8 mouse cellular contexts compared by ENCODE assay signal in the genomic region with DNA sequence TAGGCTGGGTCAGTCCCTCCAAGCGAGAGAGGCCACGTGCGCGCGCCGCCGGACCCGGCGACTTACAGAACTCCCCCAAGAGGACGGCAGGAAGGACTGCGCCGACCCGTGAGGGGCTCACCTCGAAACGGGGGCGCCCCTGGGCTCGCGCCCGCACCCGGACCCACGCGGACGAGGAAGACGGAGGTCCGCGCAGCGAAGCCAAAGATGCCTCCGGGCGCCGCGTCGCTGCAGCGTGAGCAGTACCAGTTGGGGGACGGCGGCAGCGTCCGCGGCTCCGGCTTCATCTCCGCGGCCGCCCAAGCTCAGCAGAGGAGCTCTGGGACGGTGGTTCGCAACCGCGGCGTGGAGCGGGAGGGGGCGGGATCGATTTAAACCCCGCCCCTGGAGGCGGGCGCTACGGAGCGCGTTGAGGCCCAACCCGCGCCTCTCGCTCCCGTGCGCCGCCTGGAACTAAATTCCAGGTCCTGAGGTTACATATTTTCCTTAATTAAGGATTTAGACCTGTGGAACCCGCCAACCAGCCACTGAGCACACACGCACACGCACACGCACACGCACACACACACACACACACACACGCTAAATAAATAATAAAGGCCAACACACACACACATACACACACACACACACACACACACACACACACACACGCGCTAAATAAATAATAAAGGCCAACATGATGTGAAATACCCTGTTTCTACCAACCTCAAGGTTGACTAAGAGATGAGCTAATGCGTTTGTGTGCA. TPM values are rescaled to one million over a fixed set of nuclear protein-coding genes. Genes with fewer than 3 reads are reported as not detected.
DNase-seq lines count a peak whose midpoint lies in the region; ATAC-seq and TF ChIP-seq lines count a peak whose summit lies in the region.

TSS of gene Gemin5 (minus strand) at position 373 of the 749 bp plus-strand sequence.

- H3K27me3 ChIP-seq in hindbrain, embryonic 16.5 days (replicated peaks; ENCODE audit: control insufficient read depth, insufficient read depth, low read length): no peaks in the 10 kb centered on the region

- 2% methylated on average over 57 of the region's 71 CpGs for WGBS in hindbrain, embryonic 16.5 days
- WGBS in macrophage (ENCODE audit: missing documents): under 1% methylated on average over 64 of the region's 71 CpGs

- H3K4me1 ChIP-seq in hindbrain, embryonic 16.5 days (ENCODE audit: control insufficient read depth, insufficient read depth, low read depth, low read length): peaks cover 17% of the 10 kb centered on the region

- peak within 1 kb of the TSS; percentile 83 for H3K9ac ChIP-seq in hindbrain, embryonic 16.5 days (ENCODE audit: low read depth, low read length)

- intact Hi-C loops in left cerebral cortex, adult 2 months (cut with DNase I): no loop called here

- peak; percentile 95 for DNase-seq in ZHBTc4 (ENCODE audit: low read depth, low spot score)
- DNase-seq in cerebellum, postnatal 4 days (ENCODE audit: low spot score in 2 of 2): peak; percentile 76 to 92
- peak; percentile 79 for DNase-seq in gastrocnemius, adult 18-20 months (ENCODE audit: low spot score)
- peak; percentile 86 to 87 for DNase-seq in left cerebral cortex, adult 2 months (ENCODE audit: extremely low spot score in 1 of 2, low spot score in 2 of 2)
- DNase-seq in retina, postnatal 7 days (ENCODE audit: low read depth, low spot score): peak; percentile 73
- peak; percentile 68 to 80 for DNase-seq in urinary bladder, adult 18-20 months (ENCODE audit: low spot score in 2 of 2)

- H3K4me3 ChIP-seq in hindbrain, embryonic 16.5 days (ENCODE audit: low read length): peak within 1 kb of the TSS; percentile 98
- peak within 1 kb of the TSS; percentile 98 for H3K4me3 ChIP-seq in left cerebral cortex, adult 2 months
- H3K4me3 ChIP-seq in macrophage (ENCODE audit: inconsistent target): peak within 1 kb of the TSS; percentile 53

- TF ChIP-seq CTCF in left cerebral cortex, adult 2 months (IDR thresholded peaks at IDR 0.05): no peak; the same call in 1 of the 2 replicates

- H3K9me3 ChIP-seq in hindbrain, embryonic 16.5 days (ENCODE audit: control insufficient read depth, low read length): no peaks in the 10 kb centered on the region

- ATAC-seq in hindbrain, embryonic 16.5 days: peak; percentile 82

- peaks cover 12% of the 10 kb centered on the region for H3K36me3 ChIP-seq in hindbrain, embryonic 16.5 days (ENCODE audit: control insufficient read depth, insufficient read depth, low read length)
- H3K36me3 ChIP-seq in macrophage (ENCODE audit: inconsistent target): peaks cover 2% of the 10 kb centered on the region; the same call in 1 of the 2 replicates

- H3K79me2 ChIP-seq in macrophage (ENCODE audit: inconsistent target): peaks cover 22% of the 10 kb centered on the region; the same call in 1 of the 2 replicates

- H3K4me2 ChIP-seq in hindbrain, embryonic 16.5 days (ENCODE audit: low read length): peak within 1 kb of the TSS; percentile 88

- H3K27ac ChIP-seq in hindbrain, embryonic 16.5 days (ENCODE audit: low read depth, low read length): peak within 1 kb of the TSS; percentile 69; the same call in 1 of the 2 replicates
- H3K27ac ChIP-seq in left cerebral cortex, adult 2 months: peak within 1 kb of the TSS; percentile 45
- no peak within 1 kb of the TSS for H3K27ac ChIP-seq in macrophage

RNA-seq across cellular contexts. Expression of gene Gemin5, which starts in this region (rescaled TPM):
- 1 to 10 TPM; 8.8 to 8.9 TPM for total RNA-seq in gastrocnemius, adult 18-20 months (2021)
- 12.5 and 13.4 TPM in 2 replicates for polyA plus RNA-seq in hindbrain, embryonic 16.5 days (2015; fragmentation: Nextera tagmentation; extraction: Ambion mirVana)
- 10 to 100 TPM; 16.8 to 19.7 TPM for total RNA-seq in left cerebral cortex, adult 2 months (2021)
- 10 to 100 TPM in 15 of 26 experiments, 1 to 10 TPM in 11; 1.2 to 32.8 (median 11.9) TPM for total RNA-seq in macrophage (2018; cell fraction: chromatin; rRNA removed)
- total RNA-seq in macrophage (2018; cell fraction: cytosol; rRNA removed): 1 to 10 TPM; 3.6 to 8.6 (median 6.5) TPM
- 10 to 100 TPM in 5 of 26 experiments, 1 to 10 TPM in 21; 2.2 to 23.1 (median 6.5) TPM for total RNA-seq in macrophage (2018; cell fraction: nucleus; rRNA removed)
- polyA plus RNA-seq in macrophage (2018): 4.7 to 12.0 TPM (median 5.4 TPM) in 3 replicates
